Mouse (Mus musculus) bone marrow, adult 2 months (tissue): ENCODE data around the gene Gm45713.

Experiments
- CTCF ChIP-seq: fragments of 200-500 bp; IDR thresholded peaks from 2 replicates; pipeline ENCODE4 v1.5.1; 2011; ENCODE audit warnings: low read length, control low read depth; ENCODE audit not compliant: control insufficient read depth, insufficient read depth
- POLR2A ChIP-seq: fragments of 200-500 bp; IDR thresholded peaks from 2 replicates; pipeline ENCODE4 v1.6.1; 2011; ENCODE audit warnings: low read depth, mild to moderate bottlenecking, control low read depth, low read length, borderline replicate concordance; ENCODE audit not compliant: control insufficient read depth

DNA sequence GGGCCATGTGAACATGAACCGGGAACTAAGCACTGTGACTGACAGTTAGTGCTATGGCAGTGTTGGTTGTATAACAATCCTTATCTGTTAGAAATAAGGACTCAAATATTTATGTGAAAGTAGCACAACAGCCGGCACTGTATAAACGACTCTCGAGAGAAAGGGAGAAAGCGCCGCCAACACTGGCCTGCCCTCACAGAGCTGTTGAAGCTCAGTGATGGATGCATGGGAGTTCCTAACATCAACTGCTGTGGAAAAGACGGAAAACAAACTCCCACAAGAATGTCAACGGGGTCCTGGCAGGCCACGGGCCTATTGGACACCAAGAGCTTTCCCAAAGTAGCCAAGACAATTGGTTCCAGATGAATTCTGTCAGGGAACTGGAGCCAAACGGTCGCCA, 15.3 kb upstream of the Gm45713 start:
- no peak for TF ChIP-seq CTCF
- no peak for TF ChIP-seq POLR2A
